Mouse (Mus musculus): Measurements from ENCODE around the gene Methig1. TPM values are rescaled to one million over a fixed set of nuclear protein-coding genes. Genes with fewer than 3 reads are reported as not detected.
"Not testable (repeated sequence)": the region's sequence is repeated elsewhere in the genome, so short reads cannot be mapped to it uniquely, and the experiment has no call there.

Methig1 gene
- 2.3 and 2.6 TPM in 2 replicates for polyA plus RNA-seq (2015; fragmentation: Nextera tagmentation; extraction: Ambion mirVana)

GRCm38 (mm10) chr15:100352711-100353250 is at the start of gene Methig1, which contains the start of gene Mettl7a2:
Methig1 (plus strand) TSS chr15:100353149.
Mettl7a2 (plus strand) TSS chr15:100353200.
- H3K4me3 ChIP-seq = no peak within 1 kb of the TSS
- no peaks in the 10 kb centered on the region for H3K36me3 ChIP-seq
- no peak within 1 kb of the TSS for H3K27ac ChIP-seq (replicated peaks)
- WGBS = 82% methylated on average over 10 of the region's 10 CpGs
- ATAC-seq (ENCODE audit: low read depth) = no peak
- H3K9ac ChIP-seq = no peak within 1 kb of the TSS
- H3K4me2 ChIP-seq = no peak within 1 kb of the TSS
- no peaks in the 10 kb centered on the region for H3K4me1 ChIP-seq (replicated peaks)
- H3K9me3 ChIP-seq = no peaks in the 10 kb centered on the region
- H3K27me3 ChIP-seq = no peaks in the 10 kb centered on the region

GRCm38 (mm10) chr15:100303428-100304018 is 49.4 kb upstream of the Methig1 start:
- Histone ChIP-seq H3K4me3 (peak overlapping the region; percentile 52), H3K27me3 (no peaks in the 10 kb centered on the region), H3K9ac (0 out of 2 replicates have a peak overlapping the region, but pooled peaks have one; percentile 81), H3K9me3 (no peaks in the 10 kb centered on the region), H3K4me1 (replicated peaks) (peaks cover 18% of the 10 kb centered on the region), H3K27ac (replicated peaks) (peak overlapping the region; percentile 88), H3K4me2 (peak overlapping the region; percentile 73), H3K36me3 (no peaks in the 10 kb centered on the region)
- WGBS = 66% methylated on average over 8 of the region's 8 CpGs
- no peak for ATAC-seq (ENCODE audit: low read depth)

- Histone ChIP-seq H3K9ac (peak within 1 kb of the TSS; percentile 81), H3K4me2 (peak within 1 kb of the TSS; percentile 73), H3K27ac (replicated peaks) (peak within 1 kb of the TSS; percentile 88), H3K4me3 (peak within 1 kb of the TSS; percentile 52), H3K4me1 (replicated peaks) (peaks cover 18% of the 10 kb centered on the region), H3K36me3 (no peaks in the 10 kb centered on the region), H3K9me3 (no peaks in the 10 kb centered on the region), H3K27me3 (no peaks in the 10 kb centered on the region)
- ATAC-seq (ENCODE audit: low read depth) = peak; percentile 90
- 5% methylated on average over 23 of the region's 30 CpGs for WGBS
Measured at GRCm38 (mm10) chr15:100304019-100304991, 48.6 kb upstream of the Methig1 start, which contains the start of gene Mettl7a1. Mettl7a1 (plus strand) TSS chr15:100304140.

- no peak for ATAC-seq (ENCODE audit: low read depth)
- WGBS = 90% methylated on average over 2 of the region's 2 CpGs
- Histone ChIP-seq H3K9ac (no peak overlapping the region), H3K4me1 (replicated peaks) (peaks cover 18% of the 10 kb centered on the region), H3K27me3 (no peaks in the 10 kb centered on the region), H3K4me2 (no peak overlapping the region), H3K36me3 (no peaks in the 10 kb centered on the region), H3K4me3 (no peak overlapping the region), H3K27ac (replicated peaks) (no peak overlapping the region), H3K9me3 (no peaks in the 10 kb centered on the region)
Measured at GRCm38 (mm10) chr15:100306201-100306600, 46.7 kb upstream of the Methig1 start.

GRCm38 (mm10) chr15:100307438-100308096 is 45.4 kb upstream of the Methig1 start:
- 44% methylated on average over 10 of the region's 11 CpGs for WGBS
- not testable (repeated sequence) for H3K9me3 ChIP-seq; H3K27ac ChIP-seq (replicated peaks); H3K4me3 ChIP-seq; ATAC-seq (ENCODE audit: low read depth); H3K9ac ChIP-seq; H3K36me3 ChIP-seq; H3K4me2 ChIP-seq; H3K27me3 ChIP-seq
- peaks cover 18% of the 10 kb centered on the region for H3K4me1 ChIP-seq (replicated peaks)

GRCm38 (mm10) chr15:100312346-100312745 is 40.6 kb upstream of the Methig1 start:
- no peaks in the 10 kb centered on the region for H3K9me3 ChIP-seq
- H3K4me2 ChIP-seq = no peak overlapping the region
- peaks cover 12% of the 10 kb centered on the region for H3K36me3 ChIP-seq
- H3K4me3 ChIP-seq = no peak overlapping the region
- no peak for ATAC-seq (ENCODE audit: low read depth)
- WGBS = 92% methylated on average over 2 of the region's 2 CpGs
- no peak overlapping the region for H3K27ac ChIP-seq (replicated peaks)
- H3K4me1 ChIP-seq (replicated peaks) = no peaks in the 10 kb centered on the region
- H3K9ac ChIP-seq = no peak overlapping the region
- H3K27me3 ChIP-seq = no peaks in the 10 kb centered on the region

- no peak overlapping the region for H3K27ac ChIP-seq (replicated peaks)
- no peaks in the 10 kb centered on the region for H3K9me3 ChIP-seq
- WGBS = 91% methylated on average over 5 of the region's 5 CpGs
- peaks cover 12% of the 10 kb centered on the region for H3K36me3 ChIP-seq
- H3K4me1 ChIP-seq (replicated peaks) = no peaks in the 10 kb centered on the region
- no peak overlapping the region for H3K4me3 ChIP-seq
- no peak overlapping the region for H3K9ac ChIP-seq
- no peaks in the 10 kb centered on the region for H3K27me3 ChIP-seq
- H3K4me2 ChIP-seq = no peak overlapping the region
- no peak for ATAC-seq (ENCODE audit: low read depth)
Measured at GRCm38 (mm10) chr15:100314448-100315145, 38.4 kb upstream of the Methig1 start.

GRCm38 (mm10) chr15:100318014-100318671 is 34.8 kb upstream of the Methig1 start:
- H3K27ac ChIP-seq (replicated peaks); H3K4me1 ChIP-seq (replicated peaks); ATAC-seq (ENCODE audit: low read depth); H3K4me2 ChIP-seq; H3K9ac ChIP-seq; H3K27me3 ChIP-seq; H3K9me3 ChIP-seq; H3K4me3 ChIP-seq: not testable (repeated sequence)
- peaks cover 12% of the 10 kb centered on the region for H3K36me3 ChIP-seq
- whole genome bisulfite sequencing = 83% methylated on average over 4 of the region's 4 CpGs

- Histone ChIP-seq H3K36me3 (0 out of 2 replicates have a peak, but pooled peaks cover under 1% of the 10 kb centered on the region), H3K4me1 (replicated peaks) (no peaks in the 10 kb centered on the region), H3K27ac (replicated peaks) (no peak overlapping the region), H3K27me3 (no peaks in the 10 kb centered on the region), H3K4me3 (no peak overlapping the region), H3K9me3 (no peaks in the 10 kb centered on the region), H3K9ac (no peak overlapping the region), H3K4me2 (no peak overlapping the region)
- 88% methylated on average over 1 of the region's 1 CpGs for WGBS
- no peak for ATAC-seq (ENCODE audit: low read depth)
Measured at GRCm38 (mm10) chr15:100319884-100320283, 33.1 kb upstream of the Methig1 start.

- Histone ChIP-seq H3K9me3 (no peaks in the 10 kb centered on the region), H3K4me2 (no peak overlapping the region), H3K9ac (no peak overlapping the region), H3K27ac (replicated peaks) (no peak overlapping the region), H3K27me3 (no peaks in the 10 kb centered on the region), H3K4me1 (replicated peaks) (no peaks in the 10 kb centered on the region), H3K4me3 (no peak overlapping the region), H3K36me3 (no peaks in the 10 kb centered on the region)
- 73% methylated on average over 9 of the region's 9 CpGs for WGBS
- no peak for ATAC-seq (ENCODE audit: low read depth)
Measured at GRCm38 (mm10) chr15:100320295-100320905, 32.5 kb upstream of the Methig1 start.

Measured in neural tube, embryonic 13.5 days (tissue).